Mouse (Mus musculus): Measurements from ENCODE around the gene Krt8.

DNA sequence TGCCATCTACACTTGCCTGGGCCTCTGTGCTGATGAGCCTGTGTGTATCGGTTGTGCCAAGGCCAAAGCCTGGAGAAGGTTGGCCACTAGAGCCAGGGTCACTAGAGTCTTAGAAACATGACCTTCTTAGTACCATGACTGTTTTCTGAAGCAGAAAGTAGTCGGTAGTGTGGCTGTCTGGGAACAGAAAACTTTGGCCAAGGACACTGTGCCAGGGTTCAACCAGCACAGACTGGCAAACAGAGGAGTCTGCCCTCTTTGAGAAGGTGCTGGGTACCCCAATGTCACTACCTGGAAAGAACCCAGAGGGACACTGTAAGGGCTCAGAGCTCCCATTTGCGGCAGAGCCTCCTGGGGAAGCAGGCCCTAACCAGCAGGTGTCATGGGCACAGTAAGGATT, 27.6 kb downstream of the Krt8 start:
- TF ChIP-seq CTCF (IDR thresholded peaks at IDR 0.05; ENCODE audit: low read depth) (no peak), EP300 (IDR thresholded peaks at IDR 0.05; ENCODE audit: low read depth) (no peak)

All from heart, postnatal 0 days (tissue).